Mouse (Mus musculus): Measurements from ENCODE around the gene Ugp2.

DNA sequence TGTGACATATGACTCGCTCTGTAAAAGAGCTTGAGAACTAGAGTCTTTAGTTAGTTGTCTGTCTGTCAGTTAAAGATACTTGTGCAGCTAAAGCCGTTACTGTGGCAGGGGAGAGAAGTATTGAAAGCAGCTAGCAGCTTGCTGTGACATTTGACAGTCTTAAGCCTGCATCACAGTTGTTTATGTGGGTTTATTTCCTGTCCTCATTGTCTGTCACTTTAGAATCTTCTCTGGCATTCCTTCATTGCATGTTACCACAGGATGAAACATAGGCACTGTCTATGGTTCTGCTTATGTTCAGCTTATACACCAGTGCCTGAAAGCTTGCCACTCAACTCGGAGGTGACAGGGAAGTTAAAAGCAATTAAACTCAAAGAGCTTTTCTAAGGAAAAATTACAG lies 67.4 kb downstream of the Ugp2 start:
- no peak for TF ChIP-seq POLR2A (IDR thresholded peaks at IDR 0.05; ENCODE audit: low read depth, low read length)
- TF ChIP-seq CTCF (IDR thresholded peaks at IDR 0.05; ENCODE audit: borderline replicate concordance, insufficient read depth, low read length): no peak

Data from embryonic fibroblast, embryonic 13.5 days (primary cell).